Mouse (Mus musculus) embryonic facial prominence, embryonic 12.5 days (tissue): Measurements from ENCODE around the gene Ush1g. TPM values are rescaled to one million over a fixed set of nuclear protein-coding genes. Genes with fewer than 3 reads are reported as not detected.

Source experiments
- ATAC-seq: fragments of 200-750 bp; cut with Nextera tagmentation; 2 replicates; pipeline ENCODE4 v1.8.0; 2017; ENCODE audit not compliant: insufficient number of reproducible peaks, insufficient read depth, low FRiP score, low TSS enrichment
- H3K27ac ChIP-seq: fragments of 300-500 bp; sonication (generic); 2 replicates; pipeline ENCODE4 v1.5.1; 2016; ENCODE audit warnings: mild to moderate bottlenecking
- H3K27me3 ChIP-seq: fragments of 300-500 bp; sonication (generic); 2 replicates; pipeline ENCODE4 v1.6.1; 2016; ENCODE audit warnings: mild to moderate bottlenecking, moderate library complexity
- H3K36me3 ChIP-seq: fragments of 300-500 bp; sonication (generic); 2 replicates; pipeline ENCODE4 v1.6.1; 2016; ENCODE audit warnings: mild to moderate bottlenecking
- H3K4me1 ChIP-seq: fragments of 300-500 bp; sonication (generic); 2 replicates; pipeline ENCODE4 v1.6.1; 2016
- H3K4me2 ChIP-seq: fragments of 300-500 bp; sonication (generic); replicated peaks from 2 replicates; pipeline ENCODE4 v1.6.1; 2016; ENCODE audit warnings: mild to moderate bottlenecking, moderate library complexity
- H3K4me3 ChIP-seq: fragments of 300-500 bp; sonication (generic); 2 replicates; pipeline ENCODE4 v1.5.1; 2016; ENCODE audit warnings: mild to moderate bottlenecking
- H3K9ac ChIP-seq: fragments of 300-500 bp; sonication (generic); 2 replicates; pipeline ENCODE4 v1.6.1; 2016; ENCODE audit warnings: mild to moderate bottlenecking, moderate library complexity
- H3K9me3 ChIP-seq: fragments of 300-500 bp; sonication (generic); 2 replicates; pipeline ENCODE4 v1.6.1; 2016; ENCODE audit warnings: mild to moderate bottlenecking, moderate library complexity
- WGBS: fragments of 180-500 bp; shearing (Covaris S2); methylation state at CpG from one replicate; pipeline ENCODE4 v1.1.7; 2016; 5-methylcytosine and 5-hydroxymethylcytosine counted together
- polyA plus RNA-seq: library from polyadenylated mRNA; unstranded; fragments of >200 nt; fragmentation: Nextera tagmentation; extraction: Ambion mirVana; gene quantifications from 2 replicates; pipeline ENCODE4 v1.2.1, GENCODE M21; 2016

The Ush1g gene
- polyA plus RNA-seq, 1 experiment from 2014 or later: 0.10 TPM

- WGBS: 74% methylated on average over 19 of the region's 19 CpGs
- no peak for ATAC-seq
- no peaks in the 10 kb centered on the region for H3K4me1 ChIP-seq
These were observed 35.4 kb downstream of the Ush1g start for GRCm38 (mm10) chr11:115286201-115286993.

GRCm38 (mm10) chr11:115285282-115285681, 36.6 kb downstream of the Ush1g start:
- 65% methylated on average over 4 of the region's 4 CpGs for WGBS
- no peak for ATAC-seq
- H3K9ac ChIP-seq: no peak overlapping the region
- H3K4me2 ChIP-seq: no peak overlapping the region
- no peaks in the 10 kb centered on the region for H3K4me1 ChIP-seq
- H3K9me3 ChIP-seq: no peaks in the 10 kb centered on the region
- H3K36me3 ChIP-seq: no peaks in the 10 kb centered on the region
- no peak overlapping the region for H3K4me3 ChIP-seq
- H3K27ac ChIP-seq: no peak overlapping the region
- H3K27me3 ChIP-seq: no peaks in the 10 kb centered on the region

More at GRCm38 (mm10) chr11:115286201-115286993, 35.4 kb downstream of the Ush1g start:
- Histone ChIP-seq H3K36me3 (no peaks in the 10 kb centered on the region), H3K9me3 (no peaks in the 10 kb centered on the region), H3K4me2 (no peak overlapping the region), H3K9ac (no peak overlapping the region), H3K4me3 (no peak overlapping the region), H3K27ac (no peak overlapping the region), H3K27me3 (no peaks in the 10 kb centered on the region)

DNA sequence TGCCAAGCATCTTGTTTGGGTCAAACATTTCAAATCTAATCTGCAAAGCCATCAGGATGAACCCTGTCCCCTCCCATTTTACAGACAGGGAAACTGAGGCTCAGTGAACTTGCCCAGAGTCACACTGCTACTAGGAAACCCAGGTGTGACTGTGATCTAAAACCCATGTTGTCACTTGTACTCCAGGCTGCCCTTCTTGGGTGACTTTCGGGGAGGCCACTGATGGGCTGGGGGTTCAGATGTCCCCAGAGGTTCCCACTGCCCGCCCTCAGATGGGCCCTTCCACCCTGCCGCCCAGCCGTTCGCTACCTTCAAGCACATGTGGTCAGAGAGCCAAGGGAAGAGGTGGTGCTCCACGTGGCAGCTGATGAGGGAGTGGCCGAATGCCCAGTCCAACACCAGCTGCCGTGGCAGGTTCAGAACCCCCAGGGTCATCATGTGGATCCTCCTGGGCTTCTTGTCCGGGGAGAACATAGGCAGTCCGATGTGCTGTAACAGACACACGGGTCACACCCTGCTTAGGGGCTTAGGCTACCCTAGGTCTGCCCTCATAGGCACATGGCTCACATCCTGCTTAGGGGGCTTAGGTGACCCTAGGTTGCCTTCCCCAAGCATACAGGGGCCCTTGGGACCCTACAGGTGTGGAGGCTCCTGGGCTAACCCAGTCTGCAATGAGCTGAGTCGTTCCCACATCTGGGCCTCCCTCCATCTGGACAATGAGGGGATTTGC, 37.8 kb downstream of the Ush1g start:
- Histone ChIP-seq H3K4me2 (no peak overlapping the region), H3K9ac (no peak overlapping the region), H3K4me1 (no peaks in the 10 kb centered on the region), H3K27me3 (no peaks in the 10 kb centered on the region), H3K27ac (no peak overlapping the region), H3K4me3 (no peak overlapping the region), H3K9me3 (no peaks in the 10 kb centered on the region), H3K36me3 (no peaks in the 10 kb centered on the region)
- no peak for ATAC-seq
- WGBS: 82% methylated on average over 12 of the region's 12 CpGs

GRCm38 (mm10) chr11:115283486-115283765, 38.4 kb downstream of the Ush1g start:
- ATAC-seq: no peak
- Histone ChIP-seq H3K4me2 (no peak overlapping the region), H3K27me3 (no peaks in the 10 kb centered on the region), H3K4me1 (no peaks in the 10 kb centered on the region), H3K9me3 (no peaks in the 10 kb centered on the region), H3K36me3 (no peaks in the 10 kb centered on the region), H3K9ac (no peak overlapping the region), H3K27ac (no peak overlapping the region), H3K4me3 (no peak overlapping the region)
- 75% methylated on average over 9 of the region's 9 CpGs for WGBS

DNA sequence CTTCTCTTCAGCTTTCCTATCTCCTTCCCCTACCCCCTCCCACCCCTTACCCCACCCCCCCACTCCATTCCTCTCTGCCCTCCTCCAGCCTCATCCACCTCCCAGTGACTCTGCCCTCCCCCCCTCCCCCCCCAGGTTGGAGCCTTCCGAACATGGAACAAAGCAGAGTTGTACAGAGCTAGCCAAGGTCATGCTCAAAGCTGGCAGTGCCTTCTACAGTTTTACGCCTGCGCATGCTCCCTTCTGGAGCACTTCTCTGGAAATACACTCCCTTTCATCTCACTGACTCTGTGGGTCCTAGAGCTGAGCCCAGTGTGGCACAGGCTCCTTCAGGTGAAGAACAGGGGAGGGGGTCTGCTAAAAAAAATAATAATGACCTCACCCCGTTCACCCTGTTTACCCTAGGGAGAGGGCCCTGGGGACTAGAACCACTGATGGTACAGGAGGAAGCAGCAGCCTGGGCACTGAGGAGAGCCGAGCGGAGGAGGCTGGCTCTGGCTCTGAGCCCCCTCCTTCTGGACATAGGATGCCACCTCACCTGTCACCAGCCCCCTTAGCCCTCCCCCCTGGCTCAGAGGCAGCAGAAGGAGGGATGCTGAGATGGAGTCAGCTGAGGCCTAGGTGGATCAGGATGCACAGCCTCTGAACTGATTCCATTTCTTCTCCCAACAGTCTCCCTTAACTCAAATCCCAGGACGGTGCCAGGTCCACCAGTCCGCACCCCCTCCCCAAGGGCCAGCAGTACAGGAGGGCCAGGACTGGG, 38.9 kb downstream of the Ush1g start:
- WGBS: 78% methylated on average over 8 of the region's 8 CpGs
- H3K27me3 ChIP-seq: no peaks in the 10 kb centered on the region

GRCm38 (mm10) chr11:115282295-115282694, 39.5 kb downstream of the Ush1g start:
- H3K9ac ChIP-seq: no peak overlapping the region
- H3K4me1 ChIP-seq: peaks cover 7% of the 10 kb centered on the region; the same call in 1 of the 2 replicates
- H3K9me3 ChIP-seq: no peaks in the 10 kb centered on the region
- H3K27me3 ChIP-seq: no peaks in the 10 kb centered on the region
- no peak overlapping the region for H3K27ac ChIP-seq
- H3K4me3 ChIP-seq: no peak overlapping the region
- ATAC-seq: no peak
- H3K4me2 ChIP-seq: no peak overlapping the region
- no peaks in the 10 kb centered on the region for H3K36me3 ChIP-seq
- WGBS: 76% methylated on average over 8 of the region's 8 CpGs

More for the DNA sequence above, 38.9 kb downstream of the Ush1g start:
- H3K27ac ChIP-seq: no peak overlapping the region
- no peak overlapping the region for H3K4me3 ChIP-seq
- H3K4me1 ChIP-seq: peaks cover 3% of the 10 kb centered on the region; the same call in 1 of the 2 replicates
- H3K4me2 ChIP-seq: no peak overlapping the region
- no peak overlapping the region for H3K9ac ChIP-seq
- H3K9me3 ChIP-seq: no peaks in the 10 kb centered on the region
- no peaks in the 10 kb centered on the region for H3K36me3 ChIP-seq
- ATAC-seq: no peak

- no peak overlapping the region for H3K4me2 ChIP-seq
These were observed 42.1 kb downstream of the Ush1g start for GRCm38 (mm10) chr11:115279726-115280125.

DNA sequence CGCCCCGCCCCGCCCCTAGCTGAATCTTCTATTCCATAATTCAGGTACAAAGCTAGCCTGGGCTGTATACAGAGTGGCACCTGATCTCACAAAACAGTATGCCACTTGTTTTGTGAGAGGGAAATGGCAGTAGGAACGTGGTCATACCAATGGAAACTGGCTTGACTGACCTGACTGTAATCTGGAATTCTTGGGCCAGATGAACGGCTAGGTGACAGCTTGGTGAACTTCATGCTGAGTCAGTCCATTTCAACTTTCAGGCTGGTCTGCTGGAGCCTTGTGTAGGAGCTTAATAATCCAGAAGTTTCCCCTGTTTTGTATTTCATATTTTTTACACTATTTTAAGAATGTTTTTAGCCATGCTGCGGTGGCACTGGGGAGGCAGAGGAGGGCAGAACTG, 43.7 kb downstream of the Ush1g start:
- H3K4me2 ChIP-seq: peak overlapping the region; percentile 72
- H3K4me1 ChIP-seq: peaks cover 19% of the 10 kb centered on the region
- no peaks in the 10 kb centered on the region for H3K9me3 ChIP-seq
- no peaks in the 10 kb centered on the region for H3K36me3 ChIP-seq
- no peaks in the 10 kb centered on the region for H3K27me3 ChIP-seq
- no peak overlapping the region for H3K9ac ChIP-seq
- 70% methylated on average over 6 of the region's 6 CpGs for WGBS
- no peak overlapping the region for H3K27ac ChIP-seq
- H3K4me3 ChIP-seq: no peak overlapping the region
- no peak for ATAC-seq

More at GRCm38 (mm10) chr11:115279726-115280125, 42.1 kb downstream of the Ush1g start:
- Histone ChIP-seq H3K4me1 (peaks cover 19% of the 10 kb centered on the region), H3K27me3 (no peaks in the 10 kb centered on the region), H3K9me3 (no peaks in the 10 kb centered on the region), H3K27ac (no peak overlapping the region), H3K4me3 (no peak overlapping the region), H3K9ac (no peak overlapping the region), H3K36me3 (no peaks in the 10 kb centered on the region)
- no peak for ATAC-seq
- 73% methylated on average over 1 of the region's 1 CpGs for WGBS

DNA sequence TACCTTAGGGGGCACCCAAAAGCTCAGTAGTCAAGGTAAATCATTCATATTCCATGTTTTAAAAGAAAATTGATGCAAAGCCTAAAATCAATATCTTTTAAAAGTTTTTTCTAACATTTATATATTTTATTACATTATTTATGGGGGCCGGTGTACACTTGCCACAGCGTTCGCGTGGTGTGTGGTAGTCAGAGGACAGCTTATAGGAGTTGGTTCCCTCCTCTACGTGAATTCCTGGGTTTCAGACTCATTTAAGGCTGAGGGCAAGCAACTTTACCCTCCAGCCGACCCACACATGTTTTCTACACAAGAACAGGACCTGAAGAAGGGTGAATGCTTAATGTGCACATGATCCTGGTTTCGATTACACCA, 44.3 kb downstream of the Ush1g start:
- Histone ChIP-seq H3K27me3 (no peaks in the 10 kb centered on the region), H3K36me3 (no peaks in the 10 kb centered on the region), H3K4me1 (peaks cover 19% of the 10 kb centered on the region), H3K27ac (peak overlapping the region; percentile 80), H3K4me2 (peak overlapping the region; percentile 72), H3K4me3 (peak overlapping the region; percentile 62), H3K9ac (peak overlapping the region; percentile 57), H3K9me3 (no peaks in the 10 kb centered on the region)
- ATAC-seq: no peak
- 18% methylated on average over 7 of the region's 7 CpGs for WGBS

DNA sequence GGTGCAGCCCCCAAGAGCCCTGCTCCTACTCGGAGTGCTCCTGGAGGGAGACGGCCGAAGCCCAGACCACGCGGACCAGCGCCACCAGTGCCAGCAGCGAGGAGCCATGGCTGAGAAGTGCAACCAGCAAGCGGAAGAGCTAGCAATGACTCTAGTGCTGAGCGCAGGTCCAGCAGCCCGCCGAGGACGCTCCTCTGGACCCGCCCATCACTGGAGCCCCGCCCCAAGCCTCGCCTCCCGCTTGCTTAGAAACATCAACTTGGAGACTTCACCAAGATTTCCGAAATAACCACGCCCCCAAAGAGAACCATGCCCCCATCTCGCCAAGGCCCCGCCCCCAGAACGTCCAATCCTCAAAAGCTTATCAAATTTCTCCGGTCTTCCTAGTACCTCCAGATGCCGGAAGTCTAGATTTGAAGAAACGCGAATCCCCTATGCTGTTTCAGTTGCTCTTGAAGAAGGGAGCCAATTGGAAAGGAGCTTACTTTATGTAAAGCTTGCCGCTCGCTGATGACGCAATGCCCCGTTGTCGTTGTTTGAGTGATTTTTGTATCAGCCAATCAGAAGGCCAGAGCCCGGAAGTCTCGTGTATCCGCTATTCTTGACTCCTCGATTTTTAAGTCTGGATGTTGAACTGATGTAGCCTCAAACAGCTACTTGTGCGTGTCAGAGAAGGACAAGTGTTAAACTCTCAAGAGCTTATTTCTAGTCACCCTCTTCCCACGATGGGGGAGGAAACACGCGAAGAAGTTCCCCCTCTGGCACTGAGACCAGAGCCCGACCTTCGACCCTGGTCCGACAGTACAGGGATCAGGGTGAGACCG, 44.8 kb downstream of the Ush1g start, which contains the start of gene Fdxr:
Gene Fdxr, minus strand, starts transcription at position 271 of the 824 bp plus-strand sequence.
- peaks cover 19% of the 10 kb centered on the region for H3K4me1 ChIP-seq
- under 1% methylated on average over 42 of the region's 42 CpGs for WGBS
- peak within 1 kb of the TSS; percentile 82 for H3K4me2 ChIP-seq
- peak; percentile 95 for ATAC-seq
- H3K27ac ChIP-seq: peak within 1 kb of the TSS; percentile 80
- no peaks in the 10 kb centered on the region for H3K27me3 ChIP-seq
- H3K4me3 ChIP-seq: peak within 1 kb of the TSS; percentile 62
- no peaks in the 10 kb centered on the region for H3K36me3 ChIP-seq
- H3K9me3 ChIP-seq: no peaks in the 10 kb centered on the region
- H3K9ac ChIP-seq: peak within 1 kb of the TSS; percentile 71

DNA sequence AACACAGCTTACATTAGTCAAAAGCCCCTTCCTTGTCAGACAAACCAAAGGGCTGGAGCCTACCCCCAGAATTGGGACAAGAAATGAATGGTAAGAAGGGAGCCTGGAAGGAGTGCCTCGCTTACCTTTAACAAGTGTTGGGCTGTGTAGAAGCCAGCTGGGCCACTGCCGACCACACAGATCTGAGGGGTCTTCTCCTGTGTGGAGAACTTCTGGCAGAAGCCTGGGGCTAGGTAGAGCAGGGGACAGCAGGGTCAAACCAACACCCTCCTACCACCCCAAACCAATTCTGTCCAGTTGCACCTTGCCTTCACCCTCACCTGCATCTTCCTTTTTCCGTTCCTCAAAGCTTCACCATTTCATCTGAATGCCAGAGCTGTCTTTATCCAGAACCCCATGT, 45.9 kb downstream of the Ush1g start:
- Histone ChIP-seq H3K4me1 (peaks cover 19% of the 10 kb centered on the region), H3K4me3 (peak overlapping the region; percentile 62), H3K4me2 (peak overlapping the region; percentile 82), H3K27ac (no peak overlapping the region), H3K27me3 (no peaks in the 10 kb centered on the region), H3K36me3 (no peaks in the 10 kb centered on the region), H3K9me3 (no peaks in the 10 kb centered on the region), H3K9ac (peak overlapping the region; percentile 71)
- ATAC-seq: no peak
- 55% methylated on average over 3 of the region's 3 CpGs for whole genome bisulfite sequencing
